Mouse (Mus musculus): ENCODE results near the gene Rnf17.

GRCm38 (mm10) chr14:56502407-56502806 lies 100.0 kb downstream of the Rnf17 start:
- TF ChIP-seq POLR2A (IDR thresholded peaks at IDR 0.05; ENCODE audit: control insufficient read depth, extremely low read depth, insufficient read depth, low read length, poor library complexity) = no peak
- TF ChIP-seq CTCF (IDR thresholded peaks at IDR 0.05; ENCODE audit: borderline replicate concordance, control insufficient read depth, extremely low read depth, insufficient read depth, low read length, poor library complexity) = no peak
